8 mouse cellular contexts compared by ENCODE assay signal in genomic region chr1:86703300-86703964, GRCm38 (mm10). TPM values are rescaled to one million over a fixed set of nuclear protein-coding genes. Genes with fewer than 3 reads are reported as not detected.
DNase-seq lines count a peak whose midpoint lies in the region; ATAC-seq and TF ChIP-seq lines count a peak whose summit lies in the region.

Gene Dis3l2 (plus strand): TSS chr1:86703808.

- peak; percentile 36; the same call in 1 of the 2 replicates for TF ChIP-seq POLR2A in cortical plate, adult 2 months (IDR thresholded peaks at IDR 0.05; ENCODE audit: extremely low read depth, insufficient read depth, low read length)

- ATAC-seq in activated CD4-positive, CD25-positive, alpha-beta regulatory T cell, adult 4 months, result peak; percentile 90
- peak; percentile 86 for ATAC-seq in megakaryocyte progenitor cell, adult 5-6 weeks (replicated peaks; ENCODE audit: poor library complexity)

- H3K4me3 ChIP-seq in cortical plate, adult 2 months (ENCODE audit: insufficient read depth, low read length), result peak within 1 kb of the TSS; percentile 59

- peak within 1 kb of the TSS; percentile 87 for H3K27ac ChIP-seq in cortical plate, adult 2 months (ENCODE audit: insufficient read depth, low read length)

- DNase-seq in gastrocnemius, postnatal 10 days, result peak; percentile 84
- DNase-seq in induced T-regulatory cell, adult 2 months (ENCODE audit: low read depth), result peak; percentile 86
- DNase-seq in left cerebral cortex, adult 9 months (ENCODE audit: low spot score in 2 of 2), result peak; percentile 59 to 88
- peak; percentile 88 for DNase-seq in right cerebral cortex, postnatal 14 days
- DNase-seq in urinary bladder, postnatal 36 days (ENCODE audit: low spot score in 2 of 2), result peak; percentile 77 to 82

- no peak for TF ChIP-seq CTCF in cortical plate, adult 2 months (IDR thresholded peaks at IDR 0.05; ENCODE audit: extremely low read depth, insufficient read depth, low read length)

- 0 out of 2 replicates have a peak, but pooled peaks cover 2% of the 10 kb centered on the region for H3K4me1 ChIP-seq in cortical plate, adult 2 months (ENCODE audit: control insufficient read depth, insufficient read depth, low read length)

RNA-seq across cellular contexts. Expression of gene Dis3l2, which starts in this region (rescaled TPM):
- polyA plus RNA-seq in activated CD4-positive, CD25-positive, alpha-beta regulatory T cell, adult 4 months (2017; shearing (Covaris generic)), result 10 to 100 TPM; 18.9 to 20.4 TPM
- 22.7 and 22.8 TPM in 2 replicates for polyA plus RNA-seq in cortical plate, adult 2 months (2012; rRNA removed)
- 10 to 100 TPM; 14.5 to 16.9 TPM for total RNA-seq in gastrocnemius, postnatal 10 days (2021)
- 13.7 and 15.6 TPM in 2 replicates for total RNA-seq in megakaryocyte progenitor cell, adult 5-6 weeks (2015)
- 14.4 and 20.7 TPM in 2 replicates for total RNA-seq in megakaryocyte progenitor cell, adult 5-6 weeks (2017)

Comparison
In these comparisons a context has a peak if more than half of its experiments do, and no peak if none do; other contexts are left out.
1. Peak in every context shown above with its lines: DNase-seq, ATAC-seq, H3K4me3 ChIP-seq and H3K27ac ChIP-seq.